Mouse (Mus musculus) left cerebral cortex, adult 9 months (tissue): Measurements from ENCODE around the gene Ddx19b.
"Not testable (repeated sequence)": the region's sequence is repeated elsewhere in the genome, so short reads cannot be mapped to it uniquely, and the experiment has no call there.

Experiments
- DNase-seq, 2 experiments: peaks; one replicate each; pipeline ENCODE4 v3.0.0; 2022; ENCODE audit warnings: low spot score in 2 of 2

The Ddx19b gene

DNA sequence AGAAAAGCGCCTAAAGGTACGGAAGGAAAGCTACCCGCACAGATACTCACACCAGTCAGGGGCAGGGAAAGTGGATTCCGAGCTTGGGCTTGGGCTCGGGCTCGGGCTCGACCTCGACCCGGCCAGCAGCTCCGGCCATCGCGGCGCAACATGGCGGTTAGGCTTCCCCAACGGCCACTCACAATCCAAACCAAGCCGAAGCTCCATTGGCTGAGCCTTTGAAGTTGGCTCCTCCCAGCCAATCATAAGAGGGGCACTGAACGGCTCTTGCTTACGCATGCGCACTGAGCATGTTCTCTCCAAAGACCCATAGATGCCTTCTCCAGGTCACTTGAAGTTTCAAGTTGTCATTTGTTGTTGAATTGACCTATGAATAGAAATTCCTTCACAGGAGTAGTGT is at the start of gene Ddx19b:
Gene Ddx19b (minus strand): TSS at position 180 of the 400 bp plus-strand sequence.
- DNase-seq: no peak

DNA sequence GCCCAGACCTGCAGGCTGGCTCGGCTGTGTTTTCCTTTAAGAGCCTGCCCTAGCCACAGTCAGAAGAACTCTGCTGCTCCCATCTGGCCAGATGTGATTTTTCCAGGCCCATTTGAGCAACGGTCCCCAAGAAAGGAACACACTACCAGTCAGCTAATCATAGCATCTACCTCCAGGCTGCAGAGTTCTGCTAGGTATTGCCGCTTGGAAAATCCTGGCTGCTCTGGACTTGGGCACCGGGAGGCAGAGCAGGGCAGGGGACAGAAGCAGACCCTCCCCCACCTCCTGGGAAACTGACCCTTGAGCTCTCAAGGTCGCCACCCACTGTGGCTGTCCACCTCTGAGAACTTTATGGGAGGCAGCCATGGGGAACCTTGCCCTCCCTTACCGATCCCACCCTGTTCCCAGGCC is 48.3 kb upstream of the Ddx19b start:
- DNase-seq: no peak

DNA sequence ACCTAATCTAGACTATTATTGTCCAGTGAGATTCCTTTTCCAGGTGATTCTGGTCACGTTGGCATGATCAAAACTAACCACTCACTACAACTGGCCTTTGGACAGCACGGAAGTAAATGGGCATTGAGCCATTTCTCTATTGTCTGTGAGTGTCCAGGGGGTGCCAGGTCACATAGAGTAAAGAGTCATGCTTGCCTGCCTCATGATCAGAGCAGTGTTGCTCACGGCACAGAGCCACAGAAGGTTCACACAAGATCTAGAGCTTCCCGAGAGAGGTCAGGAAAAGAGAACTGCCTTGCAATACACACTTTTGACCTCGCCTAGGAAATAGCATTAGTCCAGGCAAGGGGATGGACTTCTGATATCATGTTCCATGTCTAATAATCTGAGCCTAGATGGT is 47.9 kb upstream of the Ddx19b start:
- DNase-seq: no peak

DNA sequence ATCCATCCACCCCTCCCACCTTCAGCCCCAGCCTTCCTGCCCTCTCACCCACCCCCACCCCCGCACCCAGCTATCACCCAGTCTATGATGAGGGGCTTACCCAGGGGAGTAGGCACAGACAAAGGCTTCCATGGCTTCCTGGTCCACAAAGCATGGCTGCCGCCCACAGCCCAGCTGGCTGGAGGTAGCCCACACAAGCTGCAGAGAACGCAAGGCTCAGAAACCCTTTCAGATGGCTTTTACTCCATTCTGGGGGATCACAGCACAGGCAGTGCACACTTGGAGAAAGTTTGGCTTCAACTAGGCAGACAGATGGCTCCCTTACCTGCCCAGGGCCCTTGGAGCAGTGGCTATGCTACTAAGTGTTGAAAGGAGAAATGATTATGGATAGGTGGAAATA is 44.4 kb upstream of the Ddx19b start:
- DNase-seq: peak in 1 of 2 experiments; percentile 73

DNA sequence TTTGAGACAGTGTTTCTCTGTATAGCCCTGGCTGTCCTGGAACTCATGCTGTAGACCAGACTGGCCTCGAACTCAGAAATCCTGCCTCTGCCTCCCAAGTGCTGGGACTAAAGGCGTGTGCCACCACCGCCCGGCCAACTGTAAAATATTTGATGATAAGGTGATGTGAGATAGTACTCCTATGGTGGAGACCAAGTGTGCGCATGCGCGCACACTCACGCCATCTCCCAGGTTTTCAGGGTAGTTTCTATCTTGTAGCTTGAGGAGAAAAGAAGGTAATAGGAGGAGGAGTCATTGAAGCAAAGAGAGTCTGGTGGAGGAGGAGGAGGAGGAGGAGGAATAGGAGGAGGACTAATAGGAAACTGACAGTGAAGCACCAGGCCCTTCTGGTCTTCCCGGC is 37.1 kb upstream of the Ddx19b start:
- DNase-seq: not testable (repeated sequence)

DNA sequence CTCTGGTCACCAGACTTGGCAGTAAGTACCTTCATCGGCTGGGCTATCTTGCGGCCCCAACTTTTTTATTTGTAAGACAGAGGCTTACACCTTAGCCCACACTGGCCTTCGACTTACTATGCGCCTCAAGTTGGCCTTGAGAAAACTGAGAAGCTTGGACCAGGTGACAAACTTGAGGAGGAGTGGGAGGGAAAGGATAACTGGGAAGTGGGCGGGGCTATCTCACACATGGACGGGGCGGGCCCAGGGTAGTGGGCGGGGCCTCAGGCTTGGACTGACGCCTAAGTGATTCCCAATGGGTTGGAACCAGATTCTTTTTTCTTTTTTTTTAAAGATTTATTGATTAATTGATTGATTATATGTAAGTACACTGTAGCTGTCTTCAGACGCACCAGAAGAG is 35.9 kb upstream of the Ddx19b start:
- DNase-seq: no peak

DNA sequence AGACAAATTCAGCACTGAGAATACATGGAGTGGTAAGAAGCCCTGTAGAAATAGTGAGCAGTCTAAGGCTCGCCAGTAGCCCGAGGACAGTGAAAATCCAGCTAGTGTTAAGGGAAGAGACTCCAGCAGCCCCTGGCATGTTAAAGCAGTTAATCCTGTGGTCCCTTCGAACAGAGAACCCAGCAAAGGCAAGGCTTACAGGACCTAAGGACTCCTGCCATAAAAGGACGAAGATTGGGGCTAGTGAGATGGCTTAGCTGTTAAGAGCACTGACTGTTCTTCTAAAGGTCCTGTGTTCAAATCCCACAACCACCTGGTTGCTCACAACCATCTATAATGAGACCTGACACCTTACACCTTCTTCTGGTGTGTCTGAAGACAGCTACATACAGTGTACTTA is 34.8 kb upstream of the Ddx19b start:
- DNase-seq: no peak

DNA sequence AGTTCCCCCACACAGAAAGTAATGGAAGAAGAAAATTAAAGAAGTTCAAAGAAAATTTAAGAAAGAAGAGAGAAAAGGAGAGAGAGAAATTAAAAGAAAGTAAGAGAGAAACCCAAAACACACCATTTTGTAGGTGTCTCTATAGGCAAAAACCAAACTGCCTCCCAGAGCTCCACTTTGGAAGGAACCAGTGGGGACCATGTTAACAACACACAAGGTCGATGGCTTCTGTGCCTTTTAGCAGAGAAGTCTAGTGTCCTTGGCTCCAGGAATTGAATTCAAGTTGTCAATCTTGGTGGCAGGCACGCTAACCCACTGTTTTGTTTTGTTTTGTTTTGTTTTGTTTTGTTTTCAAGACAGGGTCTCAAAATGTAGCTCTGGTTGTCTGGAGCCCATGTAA is 31.3 kb upstream of the Ddx19b start:
- DNase-seq: no peak

DNA sequence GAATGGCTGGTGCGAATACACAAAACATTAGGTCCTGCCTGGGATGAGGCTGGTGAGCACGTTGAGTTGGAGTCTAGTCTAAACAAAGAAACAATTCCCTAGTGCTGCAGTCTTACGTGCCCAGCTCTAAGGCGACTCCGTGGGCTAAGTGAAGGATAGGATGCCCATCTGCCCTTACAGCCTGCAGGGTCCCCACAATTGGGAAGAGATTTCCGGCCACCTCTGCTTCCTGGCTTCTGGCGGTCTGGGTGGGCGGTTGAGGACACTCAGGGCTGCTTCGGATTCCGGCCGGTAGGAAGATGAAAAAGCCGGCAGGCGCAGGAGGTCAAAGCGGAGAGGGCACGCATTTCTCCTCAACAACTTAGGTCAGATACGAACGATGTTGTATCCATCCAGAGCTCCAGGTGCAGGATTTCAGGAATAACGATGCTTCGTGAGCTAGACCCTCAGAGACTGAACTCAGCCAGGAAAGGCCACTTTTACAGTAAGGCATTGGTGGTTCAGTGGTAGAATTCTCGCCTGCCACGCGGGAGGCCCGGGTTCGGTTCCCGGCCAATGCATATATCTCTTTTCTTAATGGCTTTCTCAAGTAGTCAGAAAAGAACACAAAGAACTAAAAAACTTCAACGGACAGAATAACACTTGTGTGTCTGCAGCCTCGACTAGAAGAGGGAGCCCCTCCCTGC is 30.7 kb upstream of the Ddx19b start:
- peak; percentile 79 to 96 for DNase-seq

DNA sequence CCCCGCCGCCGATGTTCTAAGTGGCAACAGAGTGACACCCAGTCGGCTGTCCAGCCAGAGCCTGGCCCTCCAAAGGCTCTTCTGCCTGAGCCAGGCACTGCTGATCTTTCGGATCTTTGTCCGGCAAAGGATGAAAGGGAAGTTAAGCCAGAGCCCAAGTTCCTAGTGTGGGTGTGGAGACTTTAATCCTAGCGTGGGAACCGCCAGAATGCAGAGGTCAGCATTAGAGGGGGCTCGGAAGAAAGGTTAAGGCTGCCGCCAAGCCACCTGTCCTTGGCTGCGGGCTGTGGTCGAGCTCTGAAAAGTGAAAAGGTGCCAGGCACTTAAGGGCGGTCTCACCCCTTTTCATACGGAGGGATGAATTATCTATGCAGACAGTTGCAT is 30.1 kb upstream of the Ddx19b start:
- DNase-seq: no peak

DNA sequence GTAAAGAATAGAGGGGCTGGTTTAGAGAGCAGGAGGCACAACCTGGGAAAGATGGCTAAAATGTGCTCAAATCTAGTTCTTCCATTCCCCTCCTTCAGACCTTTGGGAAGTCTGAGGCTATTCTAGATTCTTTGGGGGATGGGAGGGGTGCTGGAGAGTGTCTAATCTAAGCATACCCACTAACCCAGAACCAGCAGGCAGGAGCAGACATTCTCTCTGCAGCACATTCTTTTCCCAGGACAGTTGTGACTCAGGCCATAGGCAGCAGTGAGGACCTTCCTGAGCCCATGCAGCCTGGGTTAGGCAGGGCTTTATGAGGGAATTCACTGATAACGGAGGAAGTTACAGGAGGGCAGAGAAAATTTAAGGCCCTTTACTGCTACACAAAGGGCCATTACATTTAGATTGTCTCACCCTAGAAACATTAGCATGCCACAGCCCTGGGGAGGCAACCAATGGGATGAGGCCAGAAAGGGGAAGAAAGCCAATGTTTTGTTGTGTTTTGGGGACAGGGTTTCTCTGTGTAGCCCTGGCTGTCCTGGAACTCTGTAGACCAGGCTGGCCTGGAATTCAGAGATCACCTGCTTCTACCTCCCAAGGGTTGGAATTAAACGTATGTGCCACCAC is 27.5 kb upstream of the Ddx19b start:
- DNase-seq: no peak

DNA sequence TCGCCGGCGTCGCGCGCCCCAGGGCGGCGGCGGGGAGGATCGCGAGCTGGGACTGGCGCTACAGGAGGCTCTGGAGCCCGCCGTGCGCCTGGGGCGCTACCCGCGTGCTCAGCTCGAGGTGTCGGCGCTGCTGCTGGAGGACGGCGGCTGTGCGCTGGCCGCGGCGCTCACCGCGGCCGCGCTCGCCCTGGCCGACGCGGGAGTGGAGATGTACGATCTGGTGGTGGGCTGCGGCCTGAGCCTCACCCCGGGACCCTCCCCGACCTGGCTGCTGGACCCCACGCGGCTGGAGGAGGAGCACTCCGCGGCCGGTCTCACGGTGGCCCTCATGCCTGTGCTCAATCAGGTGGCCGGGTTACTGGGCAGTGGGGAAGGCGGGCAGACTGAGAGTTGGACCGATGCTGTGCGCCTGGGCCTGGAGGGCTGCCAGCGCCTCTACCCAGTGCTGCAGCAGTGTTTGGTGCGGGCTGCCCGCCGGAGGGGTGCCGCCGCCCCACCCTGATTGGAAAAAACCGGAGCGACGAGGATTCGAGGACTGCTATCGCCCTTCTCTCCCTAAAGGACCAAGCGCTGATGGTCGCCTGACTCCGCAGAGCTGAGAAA is 25.2 kb upstream of the Ddx19b start:
- no peak for DNase-seq

DNA sequence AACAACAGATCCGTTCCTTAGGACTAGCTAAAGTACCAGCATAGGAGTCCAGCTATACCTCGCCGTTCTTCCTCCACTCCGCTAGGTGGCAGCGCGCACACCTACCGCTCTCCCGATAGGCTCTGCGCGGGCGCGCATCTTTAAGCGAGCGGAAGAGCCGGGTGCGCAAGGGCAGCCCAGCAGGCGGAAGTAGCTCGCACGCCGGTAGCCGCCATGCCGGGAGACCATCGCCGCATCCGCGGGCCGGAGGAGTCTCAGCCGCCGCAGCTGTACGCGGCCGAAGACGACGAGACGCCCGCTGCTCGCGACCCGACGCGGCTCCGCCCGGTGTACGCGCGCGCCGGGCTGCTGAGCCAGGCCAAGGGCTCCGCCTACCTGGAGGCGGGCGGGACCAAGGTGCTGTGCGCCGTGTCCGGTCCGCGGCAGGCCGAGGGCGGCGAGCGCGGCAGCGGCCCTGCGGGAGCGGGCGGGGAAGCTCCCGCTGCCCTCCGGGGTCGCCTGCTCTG is 24.7 kb upstream of the Ddx19b start, which contains the start of gene Exosc6:
Gene Exosc6 (plus strand): TSS at position 182 of the 506 bp plus-strand sequence.
- peak; percentile 84 to 90 for DNase-seq

DNA sequence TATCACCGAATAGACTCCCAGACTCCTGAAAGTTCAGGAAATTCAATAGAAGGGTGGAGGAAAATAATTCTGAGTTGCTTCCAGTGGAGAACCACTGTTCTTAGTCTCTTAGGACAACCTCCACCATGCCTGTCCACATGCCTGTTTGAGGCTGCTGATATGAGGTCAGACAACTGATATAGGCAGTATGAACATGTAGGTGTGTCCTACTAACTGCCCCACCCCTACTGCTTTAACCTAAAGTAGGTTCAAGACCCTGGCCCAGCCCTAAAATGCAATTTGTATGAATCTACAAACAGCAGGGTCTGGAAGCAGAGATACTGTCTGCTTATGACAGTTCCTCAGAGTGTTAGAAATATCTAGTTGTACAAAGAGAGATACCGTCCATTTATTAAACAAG is 24.1 kb upstream of the Ddx19b start:
- no peak for DNase-seq

DNA sequence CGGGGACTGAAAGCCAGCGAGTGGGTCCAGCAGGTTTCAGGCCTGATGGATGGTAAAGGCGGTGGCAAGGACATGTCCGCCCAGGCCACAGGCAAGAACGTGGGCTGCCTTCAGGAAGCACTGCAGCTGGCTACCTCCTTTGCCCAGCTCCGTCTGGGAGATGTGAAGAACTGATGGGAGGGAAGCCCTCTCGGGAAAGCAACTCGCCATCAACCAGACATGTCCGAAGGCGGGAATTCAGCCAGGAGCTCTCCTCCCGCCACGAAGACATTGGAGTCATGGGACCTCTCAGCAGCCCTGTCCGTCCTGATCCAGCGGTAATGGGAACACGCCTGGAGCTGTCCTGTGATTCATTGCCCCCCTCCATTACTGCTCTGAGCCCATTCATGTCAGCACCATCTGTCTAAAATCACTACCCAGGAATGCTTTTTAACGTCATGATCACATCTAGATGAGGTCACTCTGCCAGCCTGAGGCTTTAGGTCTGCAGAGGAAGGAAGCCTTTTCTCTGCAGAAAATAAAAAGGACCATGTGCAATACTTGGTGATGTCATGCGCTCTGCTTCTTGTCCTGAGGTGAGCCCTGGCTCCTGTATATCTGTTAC is 23.6 kb upstream of the Ddx19b start:
- no peak for DNase-seq

DNA sequence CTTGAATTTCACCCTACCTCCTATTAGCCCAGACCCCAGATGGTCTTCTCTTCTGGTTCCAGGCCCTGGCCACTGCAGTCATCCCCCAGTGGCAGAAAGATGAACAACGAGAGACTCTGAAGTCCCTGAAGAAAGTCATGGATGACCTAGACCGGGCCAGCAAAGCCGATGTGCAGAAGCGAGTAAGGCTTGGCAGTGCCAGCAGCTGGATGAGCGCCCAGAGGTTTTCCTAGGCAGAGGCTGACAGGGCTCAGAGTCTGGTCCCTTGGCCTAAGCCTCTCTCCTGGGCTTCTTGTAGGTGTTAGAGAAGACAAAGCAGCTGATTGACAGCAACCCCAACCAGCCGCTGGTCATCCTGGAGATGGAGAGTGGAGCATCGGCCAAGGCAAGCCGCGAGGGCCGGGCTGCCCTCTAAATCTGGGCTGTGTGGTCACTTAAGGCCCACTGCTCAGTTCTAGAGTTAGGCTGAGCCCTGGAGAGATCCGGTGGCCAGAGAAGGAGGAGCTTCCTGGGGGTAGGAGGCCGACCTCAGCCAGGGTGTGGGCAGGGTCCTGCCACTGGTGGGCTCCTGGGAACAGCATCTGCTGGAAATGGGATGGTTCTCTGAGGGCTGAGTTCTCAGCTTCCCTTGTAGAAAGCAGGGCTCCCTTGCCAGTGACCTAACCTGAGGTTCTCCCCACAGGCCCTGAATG is 22.4 kb upstream of the Ddx19b start:
- DNase-seq: no peak

DNA sequence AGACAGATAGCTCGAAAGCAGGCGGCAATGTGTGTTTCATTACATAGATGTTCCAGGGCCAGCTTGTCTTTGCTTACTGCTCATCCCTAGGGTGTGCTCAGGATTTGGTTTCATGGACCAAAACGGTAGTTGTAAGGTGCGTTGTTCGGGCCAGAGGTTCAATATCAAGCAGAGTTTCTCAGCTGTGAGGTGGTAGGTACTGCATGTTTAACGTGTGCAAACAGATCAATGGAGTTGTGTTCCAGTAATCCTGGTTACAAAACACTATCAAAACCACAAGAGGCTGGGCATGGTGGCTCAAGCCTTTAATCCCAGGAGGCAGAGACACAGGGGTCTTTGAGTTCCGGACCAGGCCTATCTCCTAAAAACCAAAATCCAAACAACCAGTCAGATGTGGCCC is 17.6 kb upstream of the Ddx19b start:
- no peak for DNase-seq

DNA sequence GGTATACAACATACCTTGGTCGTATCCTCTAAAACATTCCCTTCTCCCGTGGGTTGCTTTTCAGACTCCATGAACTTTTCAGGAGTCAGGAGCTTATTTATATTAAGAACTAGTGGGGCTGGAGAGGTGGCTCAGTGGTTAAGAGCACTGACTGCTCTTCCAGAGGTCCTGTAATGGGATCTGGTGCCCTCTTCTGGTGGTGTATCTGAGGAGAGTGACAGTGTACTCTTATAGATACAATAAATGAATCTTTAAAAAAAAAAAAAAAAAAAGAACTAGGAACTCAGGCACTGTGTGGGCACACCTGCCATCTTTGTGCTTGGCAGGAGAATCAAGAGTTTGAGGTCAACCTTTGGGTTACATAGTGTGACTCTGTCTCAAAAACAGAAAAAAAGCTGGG is 17.1 kb upstream of the Ddx19b start:
- DNase-seq: no peak

DNA sequence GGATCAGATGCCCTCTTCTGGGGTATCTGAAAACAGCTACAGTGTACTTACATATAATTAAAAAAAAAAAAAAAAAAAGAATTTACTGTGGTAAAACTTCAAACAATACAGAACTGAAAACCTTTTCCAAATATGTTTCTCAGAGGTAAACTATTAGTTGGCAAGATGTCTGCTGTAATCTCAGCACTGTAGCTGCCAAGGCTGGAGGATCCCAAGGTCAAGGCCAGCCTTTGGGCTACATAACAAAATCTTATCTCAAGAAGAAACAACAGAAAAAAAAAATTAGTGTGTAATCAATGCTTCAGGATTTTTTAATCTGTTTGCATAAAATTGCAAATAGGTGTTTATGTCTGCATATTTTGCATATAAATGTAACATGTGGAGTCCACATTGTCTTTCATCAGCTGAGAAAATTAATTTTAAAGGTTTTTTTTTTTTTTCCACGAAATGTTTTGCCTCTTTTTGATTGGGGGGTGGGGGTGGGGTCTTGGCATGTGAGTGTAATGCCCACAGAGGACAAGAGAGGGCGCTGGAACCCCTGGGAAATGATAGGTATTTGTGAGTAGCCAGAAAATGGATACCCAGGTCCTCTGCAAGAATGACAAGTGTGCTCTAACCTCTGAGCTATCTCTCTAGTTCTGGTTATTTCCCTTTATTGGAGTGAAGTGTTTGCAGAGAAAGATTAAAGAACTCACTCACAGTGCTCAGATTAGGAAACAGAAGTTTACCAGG is 12.6 kb upstream of the Ddx19b start:
- no peak for DNase-seq

DNA sequence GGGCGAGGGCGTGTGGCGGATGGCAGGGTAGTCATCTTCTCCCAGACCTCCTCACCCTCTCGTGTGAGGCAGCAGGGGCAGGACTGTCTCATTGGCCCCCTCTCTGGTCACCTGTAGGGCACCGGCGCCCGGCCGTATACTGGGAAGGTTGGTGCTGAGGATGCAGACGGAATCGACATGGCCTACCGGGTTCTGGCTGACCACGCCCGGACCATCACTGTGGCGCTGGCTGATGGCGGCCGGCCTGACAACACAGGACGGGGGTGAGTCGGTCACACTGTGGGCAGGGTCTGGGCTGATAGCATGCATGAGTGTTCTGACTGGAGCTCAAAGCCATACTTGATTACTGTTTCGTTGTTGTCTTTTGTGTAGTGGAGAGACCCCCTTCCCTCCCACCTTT is 11.0 kb upstream of the Ddx19b start:
- no peak for DNase-seq

DNA sequence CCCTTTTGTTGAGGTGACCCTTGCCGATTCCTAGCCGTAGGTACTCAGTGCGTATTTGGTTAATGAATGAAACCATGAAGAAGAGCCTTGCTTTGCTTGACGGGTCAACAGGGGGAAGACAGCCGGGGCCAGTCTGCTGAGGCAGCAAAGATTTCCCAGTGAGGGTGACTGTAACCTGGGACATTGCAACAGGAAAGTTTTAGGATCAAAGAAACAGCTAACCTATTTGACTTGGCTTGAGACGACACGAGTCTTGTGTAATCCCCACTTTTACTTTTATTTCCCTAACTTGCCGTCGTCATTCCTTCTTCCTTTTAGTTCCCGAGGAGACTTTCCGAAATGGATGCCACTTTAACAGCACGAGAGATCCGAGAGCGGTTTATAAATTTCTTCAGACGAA is 5.0 kb upstream of the Ddx19b start:
- DNase-seq: no peak
